Mouse (Mus musculus): ENCODE results near the gene Nup188.

DNA sequence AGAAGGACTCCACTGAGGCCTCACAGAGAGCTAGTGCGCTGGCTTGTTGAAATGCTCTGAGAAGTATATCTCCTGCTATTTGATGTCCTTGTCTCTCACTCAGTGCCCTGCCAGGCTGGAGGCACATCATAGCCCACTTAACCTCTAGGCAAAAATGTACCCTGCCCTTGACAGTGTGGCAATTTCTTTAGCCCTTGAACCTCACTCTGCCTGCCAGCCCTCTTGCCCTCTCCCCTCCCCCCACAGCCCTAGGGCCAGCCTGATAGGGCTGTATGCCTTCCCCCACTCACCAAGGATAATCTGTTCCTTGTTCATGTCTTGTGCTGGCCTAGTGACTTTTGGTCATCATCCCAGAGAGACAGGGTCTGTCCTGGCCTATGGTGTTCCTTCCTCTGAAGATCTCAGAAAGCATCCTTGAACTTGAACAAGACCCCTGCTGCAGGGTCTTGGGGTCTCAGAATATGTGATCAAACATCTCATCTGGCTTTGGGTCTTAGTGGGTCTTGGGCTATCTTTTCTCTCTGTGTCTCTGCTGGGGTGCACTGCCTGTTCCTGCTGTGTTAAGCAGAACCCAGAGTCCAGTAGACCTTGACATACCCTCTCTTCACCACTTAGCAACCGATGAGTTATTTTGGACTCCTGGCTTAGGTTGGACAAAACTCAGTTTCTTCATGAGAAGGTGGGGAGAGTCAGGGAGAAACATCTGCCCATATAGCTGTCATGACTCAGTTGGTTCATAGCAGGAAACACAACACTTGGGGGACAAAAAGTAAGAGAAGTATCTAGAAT lies 79.3 kb downstream of the Nup188 start:
- TF ChIP-seq CTCF (conservative IDR thresholded peaks at IDR 0.05; ENCODE audit: low read length) (no peak), NANOG (IDR thresholded peaks at IDR 0.05; ENCODE audit: borderline replicate concordance, low read length) (no peak), POU5F1 (IDR thresholded peaks at IDR 0.05; ENCODE audit: borderline replicate concordance, low read length) (no peak)

Data from E14TG2a.4 (cell line).